Mouse (Mus musculus): ENCODE results near the gene Wwox.

DNA sequence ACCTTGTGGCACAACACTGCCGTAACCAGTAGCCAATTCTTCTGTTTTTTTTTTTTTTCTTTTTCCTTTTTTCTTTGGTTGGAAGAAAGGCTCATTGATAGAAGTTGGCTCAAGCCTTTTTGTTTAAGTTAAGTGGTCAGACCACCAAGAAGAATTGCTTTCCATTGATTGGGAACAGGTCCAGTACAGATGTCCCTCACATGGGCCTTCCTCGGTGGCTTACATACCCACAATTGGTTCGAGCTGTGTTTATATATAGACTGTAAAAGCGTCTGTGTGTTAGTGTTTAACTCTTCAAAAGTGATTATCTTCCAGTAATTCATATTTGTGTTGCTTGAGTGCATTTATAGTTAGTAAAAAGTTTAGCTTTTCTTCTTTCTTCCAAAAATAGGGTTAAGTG lies 176.0 kb downstream of the Wwox start:
- no peak for TF ChIP-seq POLR2A (IDR thresholded peaks at IDR 0.05; ENCODE audit: borderline replicate concordance, low read depth, low read length)
- no peak for TF ChIP-seq CTCF (IDR thresholded peaks at IDR 0.05; ENCODE audit: low read depth, low read length)
